Mouse (Mus musculus) myocyte (in vitro differentiated cells): ENCODE results near the gene Mboat1. TPM values are rescaled to one million over a fixed set of nuclear protein-coding genes. Genes with fewer than 3 reads are reported as not detected.
A peak's percentile ranks its signal among the peaks of the same experiment; 100 is the strongest.

ENCODE experiments used
- H3K27me3 ChIP-seq: one replicate; pipeline ENCODE4 v1.6.1; 2011; ENCODE audit not compliant: control insufficient read depth, insufficient read depth, insufficient read length
- H3K36me3 ChIP-seq: one replicate; pipeline ENCODE4 v1.6.1; 2011; ENCODE audit not compliant: control insufficient read depth, insufficient read depth
- H3K4me2 ChIP-seq: one replicate; pipeline ENCODE4 v1.6.1; 2011; ENCODE audit warnings: low read depth, control low read depth
- H3K4me3 ChIP-seq: one replicate; pipeline ENCODE4 v1.5.1; 2011; ENCODE audit warnings: mild to moderate bottlenecking, control low read depth, moderate library complexity
- H3K79me2 ChIP-seq: one replicate; pipeline ENCODE4 v1.6.1; 2011; ENCODE audit not compliant: control insufficient read depth, insufficient read depth
- H3ac ChIP-seq: one replicate; pipeline ENCODE4 v1.6.1; 2011; ENCODE audit not compliant: control insufficient read depth, insufficient read length
- CEBPB ChIP-seq: IDR thresholded peaks from 2 replicates; pipeline ENCODE4 v1.6.1; 2011; ENCODE audit warnings: mild to moderate bottlenecking, moderate library complexity; ENCODE audit not compliant: poor library complexity, insufficient read depth, severe bottlenecking
- E2F4 ChIP-seq: IDR thresholded peaks from one replicate; pipeline ENCODE4 v1.6.1; 2011; ENCODE audit warnings: mild to moderate bottlenecking, control low read depth, moderate library complexity; ENCODE audit not compliant: insufficient read depth
- MAX ChIP-seq: IDR thresholded peaks from one replicate; pipeline ENCODE4 v1.6.1; 2011; ENCODE audit warnings: low read depth, mild to moderate bottlenecking, control low read depth
- MYOD1 ChIP-seq, 3 experiments: IDR thresholded peaks; one replicate each; pipeline ENCODE4 v1.6.1; 2011; ENCODE audit warnings: control low read depth in 2 of 3, low read depth in 2 of 3, mild to moderate bottlenecking in 2 of 3, moderate library complexity in 1 of 3; ENCODE audit not compliant: insufficient read length in 2 of 3, control insufficient read depth in 1 of 3
- MYOG ChIP-seq, 3 experiments: IDR thresholded peaks; one replicate each; pipeline ENCODE4 v1.6.1; 2011; ENCODE audit warnings: control low read depth in 2 of 3, low read depth in 2 of 3, mild to moderate bottlenecking in 2 of 3; ENCODE audit not compliant: insufficient read length in 2 of 3, control insufficient read depth in 1 of 3, insufficient read depth in 1 of 3
- POLR2A ChIP-seq: IDR thresholded peaks from one replicate; pipeline ENCODE4 v1.6.1; 2011; ENCODE audit warnings: low read depth, mild to moderate bottlenecking, control low read depth, moderate library complexity; ENCODE audit not compliant: insufficient read length
- POLR2AphosphoS2 ChIP-seq: IDR thresholded peaks from one replicate; pipeline ENCODE4 v1.6.1; 2011; ENCODE audit warnings: low read depth, control low read depth; ENCODE audit not compliant: insufficient read length
- REST ChIP-seq: IDR thresholded peaks from one replicate; pipeline ENCODE4 v1.6.1; 2011; ENCODE audit warnings: mild to moderate bottlenecking, control low read depth, moderate library complexity; ENCODE audit not compliant: insufficient read depth, insufficient read length
- SRF ChIP-seq: IDR thresholded peaks from one replicate; pipeline ENCODE4 v1.6.1; 2011; ENCODE audit warnings: low read depth; ENCODE audit not compliant: control insufficient read depth, insufficient read length
- TCF12 ChIP-seq: IDR thresholded peaks from one replicate; pipeline ENCODE4 v1.6.1; 2011; ENCODE audit warnings: mild to moderate bottlenecking, control low read depth; ENCODE audit not compliant: poor library complexity, insufficient read depth, severe bottlenecking
- TCF3 ChIP-seq: IDR thresholded peaks from one replicate; pipeline ENCODE4 v1.6.1; 2011; ENCODE audit warnings: low read depth, control low read depth; ENCODE audit not compliant: insufficient read length
- USF1 ChIP-seq: IDR thresholded peaks from one replicate; pipeline ENCODE4 v1.6.1; 2011; ENCODE audit warnings: low read depth, mild to moderate bottlenecking, control low read depth, moderate library complexity
- polyA plus RNA-seq: library from polyadenylated mRNA; unstranded; fragments of >200 nt; fragmentation: generic; extraction: Trizol; gene quantifications from one replicate; pipeline ENCODE4 v1.2.1, GENCODE M21; 2012; ENCODE audit warnings: missing spikeins

The Mboat1 gene
- polyA plus RNA-seq, 1 experiment, result 6.9 TPM

DNA sequence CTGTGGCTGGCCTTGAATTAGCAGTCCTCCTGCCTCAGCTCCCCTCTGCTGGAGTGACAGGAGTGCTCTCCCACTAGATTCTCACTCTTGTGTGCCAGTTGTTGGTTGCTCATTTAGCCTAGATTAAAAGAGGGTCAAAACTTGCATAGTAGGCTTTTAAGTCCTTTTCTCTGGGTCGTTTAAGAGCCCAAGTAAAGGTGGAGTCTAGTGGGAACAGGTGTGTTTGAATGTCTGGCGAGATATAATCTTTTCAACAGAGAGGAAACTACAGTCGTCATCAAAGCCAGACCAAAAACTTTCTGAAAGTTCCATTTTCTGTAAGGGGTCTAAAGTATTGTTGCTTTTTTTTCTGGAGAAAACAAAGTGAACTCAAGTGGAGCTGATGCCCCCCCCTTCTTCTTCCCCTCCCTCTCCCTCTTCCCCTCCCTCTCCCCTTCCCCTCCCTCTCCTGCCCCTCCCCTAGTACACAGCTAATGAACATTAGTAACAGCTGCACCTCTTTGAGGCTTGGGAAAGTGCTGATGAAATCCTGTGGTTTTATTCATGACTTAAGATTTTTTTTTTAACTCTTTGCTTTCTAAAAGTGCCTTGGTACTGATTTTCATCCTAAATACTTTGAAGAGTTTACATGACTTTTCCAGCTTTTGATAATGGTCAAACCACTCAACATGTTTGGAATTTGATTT, 55.9 kb downstream of the Mboat1 start:
- H3K36me3 ChIP-seq, result no peaks in the 10 kb centered on the region

DNA sequence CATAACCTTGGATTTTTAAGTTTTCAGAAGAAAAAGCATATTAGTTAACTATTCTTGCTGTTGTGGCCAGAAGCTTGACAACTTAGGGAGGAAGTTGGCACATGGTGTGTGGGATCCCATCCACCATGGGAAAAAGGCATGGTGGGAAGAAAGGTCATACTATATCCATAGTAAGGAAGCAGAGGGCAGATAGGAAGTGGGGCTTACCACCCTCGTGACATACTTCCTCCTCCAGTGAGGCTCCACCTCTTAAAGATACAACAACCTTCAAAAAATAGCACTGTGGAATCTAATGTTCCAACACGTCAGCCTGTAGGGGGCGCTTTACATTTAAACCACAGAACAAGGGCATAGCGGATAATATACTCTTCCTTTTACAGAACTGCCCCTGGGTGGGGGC, 57.1 kb downstream of the Mboat1 start:
- H3K4me2 ChIP-seq, result no peak overlapping the region
- H3K36me3 ChIP-seq, result no peaks in the 10 kb centered on the region
- TF ChIP-seq TCF3 (no peak), POLR2A (no peak), POLR2AphosphoS2 (no peak), SRF (no peak), MAX (no peak), E2F4 (no peak), REST (no peak), CEBPB (no peak), MYOD1 (IDR thresholded peaks at IDR 0.05; ENCODE audit: control insufficient read depth in 1 of 3, insufficient read length in 2 of 3, low read depth in 2 of 3) (no peak), USF1 (no peak), MYOG (IDR thresholded peaks at IDR 0.05; ENCODE audit: control insufficient read depth in 1 of 3, insufficient read depth in 1 of 3, insufficient read length in 2 of 3, low read depth in 2 of 3) (no peak), TCF12 (no peak)
- no peaks in the 10 kb centered on the region for H3K27me3 ChIP-seq
- H3ac ChIP-seq, result no peak overlapping the region
- H3K4me3 ChIP-seq, result no peak overlapping the region
- H3K79me2 ChIP-seq, result no peaks in the 10 kb centered on the region

More for the DNA sequence above, 55.9 kb downstream of the Mboat1 start:
- no peaks in the 10 kb centered on the region for H3K79me2 ChIP-seq
- H3K27me3 ChIP-seq, result no peaks in the 10 kb centered on the region
- H3ac ChIP-seq, result no peak overlapping the region
- TF ChIP-seq MAX (no peak), TCF12 (peak; percentile 78), MYOD1 (IDR thresholded peaks at IDR 0.05; ENCODE audit: control insufficient read depth in 1 of 3, insufficient read length in 2 of 3, low read depth in 2 of 3) (peak; percentile 29 to 72 (median 37)), CEBPB (peak; percentile 90), MYOG (IDR thresholded peaks at IDR 0.05; ENCODE audit: control insufficient read depth in 1 of 3, insufficient read depth in 1 of 3, insufficient read length in 2 of 3, low read depth in 2 of 3) (peak in 2 of 3 experiments; percentile 18 to 52), E2F4 (no peak), USF1 (no peak), POLR2A (no peak), POLR2AphosphoS2 (no peak), REST (no peak), TCF3 (no peak), SRF (no peak)
- H3K4me3 ChIP-seq, result no peak overlapping the region
- peak overlapping the region; percentile 60 for H3K4me2 ChIP-seq

- no peak overlapping the region for H3ac ChIP-seq
- no peaks in the 10 kb centered on the region for H3K27me3 ChIP-seq
- no peaks in the 10 kb centered on the region for H3K79me2 ChIP-seq
- H3K4me2 ChIP-seq, result no peak overlapping the region
- no peaks in the 10 kb centered on the region for H3K36me3 ChIP-seq
- no peak overlapping the region for H3K4me3 ChIP-seq
- TF ChIP-seq CEBPB (no peak), TCF12 (no peak), POLR2AphosphoS2 (no peak), SRF (no peak), E2F4 (no peak), TCF3 (no peak), POLR2A (no peak), MAX (no peak), MYOG (IDR thresholded peaks at IDR 0.05; ENCODE audit: control insufficient read depth in 1 of 3, insufficient read depth in 1 of 3, insufficient read length in 2 of 3, low read depth in 2 of 3) (no peak), MYOD1 (IDR thresholded peaks at IDR 0.05; ENCODE audit: control insufficient read depth in 1 of 3, insufficient read length in 2 of 3, low read depth in 2 of 3) (no peak), USF1 (no peak), REST (no peak)
Measured at GRCm38 (mm10) chr13:30194834-30195233, 58.5 kb downstream of the Mboat1 start.

GRCm38 (mm10) chr13:30196661-30197060, 60.4 kb downstream of the Mboat1 start:
- Histone ChIP-seq H3ac (no peak overlapping the region), H3K79me2 (no peaks in the 10 kb centered on the region), H3K4me3 (no peak overlapping the region), H3K4me2 (no peak overlapping the region), H3K36me3 (no peaks in the 10 kb centered on the region), H3K27me3 (no peaks in the 10 kb centered on the region)
- TF ChIP-seq POLR2AphosphoS2 (no peak), TCF3 (no peak), E2F4 (no peak), TCF12 (no peak)

GRCm38 (mm10) chr13:30198101-30198570, 61.8 kb downstream of the Mboat1 start:
- Histone ChIP-seq H3K4me3 (no peak overlapping the region), H3K4me2 (no peak overlapping the region), H3K79me2 (no peaks in the 10 kb centered on the region), H3ac (no peak overlapping the region), H3K27me3 (no peaks in the 10 kb centered on the region), H3K36me3 (no peaks in the 10 kb centered on the region)
- TF ChIP-seq MYOG (IDR thresholded peaks at IDR 0.05; ENCODE audit: control insufficient read depth in 1 of 3, insufficient read depth in 1 of 3, insufficient read length in 2 of 3, low read depth in 2 of 3), result no peak
